Mouse (Mus musculus) adipocyte (in vitro differentiated cells): ENCODE measurements around the gene Nfib.
A peak's percentile ranks its signal among the peaks of the same experiment; 100 is the strongest.
"Not testable (repeated sequence)": the region's sequence is repeated elsewhere in the genome, so short reads cannot be mapped to it uniquely, and the experiment has no call there.

Source experiments
- DNase-seq: peaks from one replicate; pipeline ENCODE4 v3.0.0-alpha.2; 2016; ENCODE audit warnings: low spot score

The Nfib gene

GRCm38 (mm10) chr4:82298606-82299005 is 406.9 kb downstream of the Nfib start:
- no peak for DNase-seq

GRCm38 (mm10) chr4:82297562-82297961 is 408.0 kb downstream of the Nfib start:
- DNase-seq, result no peak

- DNase-seq, result no peak
Observed at GRCm38 (mm10) chr4:82294066-82294465, 411.5 kb downstream of the Nfib start.

GRCm38 (mm10) chr4:82291174-82291847 is 414.2 kb downstream of the Nfib start:
- DNase-seq, result no peak

- no peak for DNase-seq
Observed at GRCm38 (mm10) chr4:82290623-82291022, 414.9 kb downstream of the Nfib start.

- no peak for DNase-seq
Observed at GRCm38 (mm10) chr4:82289596-82289995, 416.0 kb downstream of the Nfib start.

GRCm38 (mm10) chr4:82288138-82288537 is 417.4 kb downstream of the Nfib start:
- DNase-seq, result no peak

- no peak for DNase-seq
Observed at GRCm38 (mm10) chr4:82287454-82287853, 418.1 kb downstream of the Nfib start.

- DNase-seq, result no peak
Observed at GRCm38 (mm10) chr4:82286931-82287330, 418.6 kb downstream of the Nfib start.

GRCm38 (mm10) chr4:82283536-82283935 is 422.0 kb downstream of the Nfib start:
- DNase-seq, result no peak

- no peak for DNase-seq
Observed at GRCm38 (mm10) chr4:82275996-82276395, 429.6 kb downstream of the Nfib start.

GRCm38 (mm10) chr4:82273049-82273754 is 432.3 kb downstream of the Nfib start:
- DNase-seq, result no peak

GRCm38 (mm10) chr4:82272099-82272498 is 433.5 kb downstream of the Nfib start:
- DNase-seq, result no peak

GRCm38 (mm10) chr4:82271547-82271946 is 434.0 kb downstream of the Nfib start:
- DNase-seq, result no peak

- DNase-seq, result no peak
Observed at GRCm38 (mm10) chr4:82267832-82268778, 437.4 kb downstream of the Nfib start.

- DNase-seq, result no peak
Observed at GRCm38 (mm10) chr4:82266066-82266619, 439.4 kb downstream of the Nfib start.

GRCm38 (mm10) chr4:82258545-82258944 is 447.0 kb downstream of the Nfib start:
- not testable (repeated sequence) for DNase-seq

GRCm38 (mm10) chr4:82252054-82252453 is 453.5 kb downstream of the Nfib start:
- DNase-seq, result no peak

- DNase-seq, result peak; percentile 60
Observed at GRCm38 (mm10) chr4:82250355-82250659, 455.2 kb downstream of the Nfib start.

- peak; percentile 65 for DNase-seq
Observed at GRCm38 (mm10) chr4:82249518-82250354, 455.8 kb downstream of the Nfib start.

GRCm38 (mm10) chr4:82248961-82249360 is 456.6 kb downstream of the Nfib start:
- DNase-seq, result no peak
